Mouse (Mus musculus): ENCODE data around the gene Lbhd2. TPM values are rescaled to one million over a fixed set of nuclear protein-coding genes. Genes with fewer than 3 reads are reported as not detected.

Gene Lbhd2
- total and polyA plus RNA-seq, 3 experiments, result not detected

DNA sequence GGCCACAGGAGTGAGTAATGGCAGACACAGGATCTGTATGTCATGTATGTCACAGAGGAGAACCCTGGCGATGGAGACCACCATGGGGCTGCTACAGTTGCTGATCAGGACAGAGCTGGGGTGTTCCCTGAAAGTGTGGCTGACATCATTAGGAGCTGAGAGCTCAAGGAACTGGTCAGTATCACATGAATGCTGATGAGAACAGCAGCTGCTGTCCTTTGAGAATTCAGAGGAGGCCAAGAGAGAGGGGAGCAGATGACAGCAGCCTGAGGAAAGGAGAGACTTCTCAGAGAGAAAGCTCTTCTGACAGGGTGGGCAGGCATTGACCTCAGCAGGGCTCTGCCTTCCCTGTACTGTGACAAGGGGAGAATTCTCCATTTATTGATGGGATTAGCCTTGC, 51.1 kb downstream of the Lbhd2 start:
- DNase-seq (ENCODE audit: low read depth, low spot score), result no peak
- peaks cover 2% of the 10 kb centered on the region in 2 experiments; a peak in 3 of 4 replicates for H3K27me3 ChIP-seq (ENCODE audit: control insufficient read depth in 1 of 2, insufficient read depth in 2 of 2, low read length in 2 of 2)
- H3K4me3 ChIP-seq (ENCODE audit: control insufficient read depth in 1 of 2, insufficient read depth in 1 of 2, low read depth in 2 of 2, low read length in 2 of 2), result no peak overlapping the region
- H3K9me3 ChIP-seq (replicated peaks; ENCODE audit: insufficient read depth, low read length), result no peaks in the 10 kb centered on the region
- no peak overlapping the region for H3K27ac ChIP-seq (ENCODE audit: control insufficient read depth, low read depth, low read length)
- no peaks in the 10 kb centered on the region for H3K79me2 ChIP-seq (ENCODE audit: control insufficient read depth, insufficient read depth, low read length, poor library complexity)
- TF ChIP-seq ZNF384 (IDR thresholded peaks at IDR 0.05; ENCODE audit: low read depth, low read length) (no peak), ZKSCAN1 (IDR thresholded peaks at IDR 0.05; ENCODE audit: low read depth, low read length) (no peak), ZC3H11A (IDR thresholded peaks at IDR 0.05; ENCODE audit: low read depth, low read length) (no peak), TCF12 (IDR thresholded peaks at IDR 0.05; ENCODE audit: low read depth, low read length) (no peak), TAL1 (IDR thresholded peaks at IDR 0.05; ENCODE audit: low read length) (no peak), KAT2A (conservative IDR thresholded peaks at IDR 0.05; ENCODE audit: low read depth, low read length) (no peak)
- H3K4me1 ChIP-seq (ENCODE audit: control insufficient read depth in 1 of 2, insufficient read depth in 2 of 2, low read length in 2 of 2), result no peaks in the 10 kb centered on the region
- H3K9ac ChIP-seq (ENCODE audit: control insufficient read depth, low read depth, low read length, poor library complexity, severe bottlenecking), result no peak overlapping the region
- H3K36me3 ChIP-seq (ENCODE audit: control insufficient read depth in 1 of 2, insufficient read depth in 2 of 2, low read length in 2 of 2), result no peaks in the 10 kb centered on the region; a peak in 1 of 4 replicates

Other genes with a start within 250 kb of the Lbhd2 start
- gene Traf3, start 240.4 kb upstream of the Lbhd2 start, total RNA-seq (2012; rRNA removed), result 21.1 and 21.4 TPM in 2 replicates
- gene Traf3, start 240.4 kb upstream of the Lbhd2 start, polyA plus RNA-seq (2012; ENCODE audit: insufficient read depth in 1 of 2, insufficient read length in 2 of 2, low read depth in 1 of 2, low replicate concordance in 2 of 2, missing spikeins in 1 of 2), result 10 to 100 TPM in 1 of 2 experiments, not detected in 1; 40.7 TPM
- not detected in 2 replicates for gene 4930595D18Rik, start 222.3 kb upstream of the Lbhd2 start, total RNA-seq (2012; rRNA removed)
- gene 4930595D18Rik, start 222.3 kb upstream of the Lbhd2 start, polyA plus RNA-seq (2012; ENCODE audit: insufficient read depth in 1 of 2, insufficient read length in 2 of 2, low read depth in 1 of 2, low replicate concordance in 2 of 2, missing spikeins in 1 of 2), result under 1 TPM in 1 of 2 experiments, not detected in 1; 0.35 TPM
- 0.12 TPM in 1 of 2 replicates, not detected in the other for gene Amn, start 135.7 kb upstream of the Lbhd2 start, total RNA-seq (2012; rRNA removed)
- gene Amn, start 135.7 kb upstream of the Lbhd2 start, polyA plus RNA-seq (2012; ENCODE audit: insufficient read depth in 1 of 2, insufficient read length in 2 of 2, low read depth in 1 of 2, low replicate concordance in 2 of 2, missing spikeins in 1 of 2), result under 1 TPM in 1 of 2 experiments, not detected in 1; 0.14 TPM
- gene Cdc42bpb, start 29.1 kb upstream of the Lbhd2 start, total RNA-seq (2012; rRNA removed), result not detected in 2 replicates
- gene Cdc42bpb, start 29.1 kb upstream of the Lbhd2 start, polyA plus RNA-seq (2012; ENCODE audit: insufficient read depth in 1 of 2, insufficient read length in 2 of 2, low read depth in 1 of 2, low replicate concordance in 2 of 2, missing spikeins in 1 of 2), result not detected
- 0.04 TPM in 1 of 2 replicates, not detected in the other for gene Exoc3l4, start 10.2 kb downstream of the Lbhd2 start, total RNA-seq (2012; rRNA removed)
- under 1 TPM in 1 of 2 experiments, not detected in 1; 0.17 TPM for gene Exoc3l4, start 10.2 kb downstream of the Lbhd2 start, polyA plus RNA-seq (2012; ENCODE audit: insufficient read depth in 1 of 2, insufficient read length in 2 of 2, low read depth in 1 of 2, low replicate concordance in 2 of 2, missing spikeins in 1 of 2)
- 62.5 and 77.2 TPM in 2 replicates for gene Tnfaip2, start 35.7 kb downstream of the Lbhd2 start, total RNA-seq (2012; rRNA removed)
- 10 to 100 TPM; 51.4 to 66.8 TPM for gene Tnfaip2, start 35.7 kb downstream of the Lbhd2 start, polyA plus RNA-seq (2012; ENCODE audit: insufficient read depth in 1 of 2, insufficient read length in 2 of 2, low read depth in 1 of 2, low replicate concordance in 2 of 2, missing spikeins in 1 of 2)
- gene Gm266, start 79.0 kb downstream of the Lbhd2 start, total RNA-seq (2012; rRNA removed), result not detected in 2 replicates
- gene Gm266, start 79.0 kb downstream of the Lbhd2 start, polyA plus RNA-seq (2012; ENCODE audit: insufficient read depth in 1 of 2, insufficient read length in 2 of 2, low read depth in 1 of 2, low replicate concordance in 2 of 2, missing spikeins in 1 of 2), result not detected
- gene Eif5, start 131.2 kb downstream of the Lbhd2 start, total RNA-seq (2012; rRNA removed), result 183 and 201 TPM in 2 replicates
- 100 to 1,000 TPM; 276 to 330 TPM for gene Eif5, start 131.2 kb downstream of the Lbhd2 start, polyA plus RNA-seq (2012; ENCODE audit: insufficient read depth in 1 of 2, insufficient read length in 2 of 2, low read depth in 1 of 2, low replicate concordance in 2 of 2, missing spikeins in 1 of 2)
- gene Mark3, start 167.7 kb downstream of the Lbhd2 start, total RNA-seq (2012; rRNA removed), result 60.2 and 71.6 TPM in 2 replicates
- gene Mark3, start 167.7 kb downstream of the Lbhd2 start, polyA plus RNA-seq (2012; ENCODE audit: insufficient read depth in 1 of 2, insufficient read length in 2 of 2, low read depth in 1 of 2, low replicate concordance in 2 of 2, missing spikeins in 1 of 2), result 10 to 100 TPM in 1 of 2 experiments, not detected in 1; 43.9 TPM

All from MEL (cell line).